11 mouse cellular contexts compared by ENCODE assay signal in the genomic region with DNA sequence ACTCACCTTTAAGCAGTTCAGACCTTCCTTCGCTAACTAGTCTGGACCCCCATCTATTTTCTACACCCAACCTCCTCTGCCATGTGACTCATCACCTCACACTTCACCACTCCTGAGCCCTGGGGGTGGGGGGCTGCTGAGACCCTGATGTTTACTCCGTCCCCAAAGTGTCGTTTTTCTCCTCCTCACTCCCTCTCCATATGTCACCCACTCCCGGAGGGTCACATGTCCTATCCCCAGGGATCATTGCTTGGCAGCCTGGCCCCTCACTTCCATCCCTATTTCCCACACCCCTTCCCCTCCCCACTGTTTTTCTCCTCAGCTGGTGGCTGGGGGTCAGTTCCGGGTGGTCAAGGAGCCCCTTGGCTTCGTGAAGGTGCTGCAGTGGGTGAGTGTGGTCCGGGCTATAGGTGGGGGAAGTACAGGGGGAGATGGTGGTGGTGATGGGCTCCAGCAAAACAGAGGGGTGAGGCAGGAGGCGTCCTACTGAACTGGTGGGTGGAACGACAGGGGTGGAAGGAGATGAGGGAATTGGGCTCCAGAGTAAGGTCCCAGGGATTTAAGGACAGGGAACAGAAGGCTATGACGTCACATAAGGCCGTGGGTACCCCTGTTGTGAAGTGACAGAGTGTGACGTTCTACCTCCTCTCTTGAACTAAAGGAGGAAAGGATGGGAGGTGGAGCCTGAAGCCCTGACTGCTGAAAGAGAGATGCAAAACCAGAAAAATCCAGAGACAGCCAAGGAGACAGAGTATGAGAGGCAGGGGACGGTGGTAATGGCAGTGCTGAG. TPM values are rescaled to one million over a fixed set of nuclear protein-coding genes. Genes with fewer than 3 reads are reported as not detected.
DNase-seq lines count a peak whose midpoint lies in the region; ATAC-seq lines count a peak whose summit lies in the region.
"Had no signal": no experiment of that assay in that cellular context is flagged by ENCODE, and none has a peak within 500 bp of the region (broad histone marks: within the 10 kb centered on the region; RNA-seq: fewer than 3 reads in every experiment).

No protein-coding gene starts in this region.

- no peaks in the 10 kb centered on the region for H3K4me1 ChIP-seq in kidney, embryonic 15.5 days
- H3K4me1 ChIP-seq in hindbrain, embryonic 11.5 days (replicated peaks; ENCODE audit: control insufficient read depth, insufficient read depth, low read length), result no peaks in the 10 kb centered on the region
- H3K4me1 ChIP-seq in neural tube, embryonic 12.5 days, result 0 out of 2 replicates have a peak, but pooled peaks cover 5% of the 10 kb centered on the region
- H3K4me1 ChIP-seq in liver, embryonic 11.5 days (replicated peaks; ENCODE audit: control insufficient read depth, insufficient read depth, low read length), result no peaks in the 10 kb centered on the region
- H3K4me1 ChIP-seq in liver, embryonic 12.5 days, result peaks cover 18% of the 10 kb centered on the region

- no peaks in the 10 kb centered on the region for H3K36me3 ChIP-seq in kidney, embryonic 15.5 days
- no peaks in the 10 kb centered on the region for H3K36me3 ChIP-seq in hindbrain, embryonic 11.5 days (ENCODE audit: control insufficient read depth, insufficient read depth, low read length)
- H3K36me3 ChIP-seq in neural tube, embryonic 12.5 days, result no peaks in the 10 kb centered on the region
- H3K36me3 ChIP-seq in liver, embryonic 11.5 days (ENCODE audit: control insufficient read depth, insufficient read depth, low read length), result no peaks in the 10 kb centered on the region
- H3K36me3 ChIP-seq in liver, embryonic 12.5 days, result no peaks in the 10 kb centered on the region
- H3K36me3 ChIP-seq: liver, embryonic 13.5 days had no signal

- DNase-seq in kidney, adult 11 months, result no peak
- peak; percentile 59 to 67 for DNase-seq in cerebellum, postnatal 14 days
- DNase-seq in hindbrain, embryonic 11.5 days (ENCODE audit: low spot score), result no peak
- no peak for DNase-seq in liver, embryonic 11.5 days (ENCODE audit: low spot score)
- no peak for DNase-seq in gastrocnemius, postnatal 10 days
- DNase-seq: liver, embryonic 13.5 days had no signal

- 20% methylated on average over 13 of the region's 13 CpGs for WGBS in kidney, embryonic 15.5 days
- WGBS in hindbrain, embryonic 11.5 days, result 23% methylated on average over 13 of the region's 13 CpGs
- WGBS in neural tube, embryonic 12.5 days, result 24% methylated on average over 13 of the region's 13 CpGs
- WGBS in liver, embryonic 11.5 days, result 18% methylated on average over 13 of the region's 13 CpGs
- 18% methylated on average over 13 of the region's 13 CpGs for WGBS in liver, embryonic 12.5 days (ENCODE audit: insufficient replicate concordance)

- H3K27ac ChIP-seq in kidney, embryonic 15.5 days, result no peak overlapping the region
- H3K27ac ChIP-seq in hindbrain, embryonic 11.5 days (ENCODE audit: low read depth, low read length), result no peak overlapping the region
- H3K27ac ChIP-seq in neural tube, embryonic 12.5 days, result no peak overlapping the region
- no peak overlapping the region for H3K27ac ChIP-seq in liver, embryonic 11.5 days (ENCODE audit: low read depth, low read length)
- H3K27ac ChIP-seq in liver, embryonic 12.5 days, result no peak overlapping the region
- H3K27ac ChIP-seq: liver, embryonic 13.5 days had no signal

- no peak overlapping the region for H3K9ac ChIP-seq in kidney, embryonic 15.5 days
- H3K9ac ChIP-seq in hindbrain, embryonic 11.5 days (ENCODE audit: low read depth, low read length), result 0 out of 2 replicates have a peak overlapping the region, but pooled peaks have one; percentile 7
- peak overlapping the region; percentile 55 for H3K9ac ChIP-seq in neural tube, embryonic 12.5 days
- H3K9ac ChIP-seq in liver, embryonic 11.5 days (ENCODE audit: low read depth, low read length), result no peak overlapping the region
- no peak overlapping the region for H3K9ac ChIP-seq in liver, embryonic 12.5 days
- H3K9ac ChIP-seq: liver, embryonic 13.5 days had no signal

- no peak overlapping the region for H3K4me3 ChIP-seq in kidney, embryonic 15.5 days (replicated peaks)
- peak overlapping the region; percentile 51 for H3K4me3 ChIP-seq in hindbrain, embryonic 11.5 days (ENCODE audit: low read depth, low read length)
- peak overlapping the region; percentile 49 for H3K4me3 ChIP-seq in neural tube, embryonic 12.5 days
- H3K4me3 ChIP-seq in liver, embryonic 11.5 days (ENCODE audit: low read depth, low read length), result no peak overlapping the region
- no peak overlapping the region for H3K4me3 ChIP-seq in liver, embryonic 12.5 days

- peaks cover 17% of the 10 kb centered on the region for H3K27me3 ChIP-seq in kidney, embryonic 15.5 days
- H3K27me3 ChIP-seq in hindbrain, embryonic 11.5 days (ENCODE audit: control insufficient read depth, insufficient read depth, low read length), result no peaks in the 10 kb centered on the region
- no peaks in the 10 kb centered on the region for H3K27me3 ChIP-seq in neural tube, embryonic 12.5 days (replicated peaks)
- H3K27me3 ChIP-seq in liver, embryonic 11.5 days (replicated peaks; ENCODE audit: control insufficient read depth, insufficient read depth, low read length), result peaks cover 11% of the 10 kb centered on the region
- peaks cover 39% of the 10 kb centered on the region for H3K27me3 ChIP-seq in liver, embryonic 12.5 days (replicated peaks)

- no peak for ATAC-seq in kidney, embryonic 15.5 days (replicated peaks; ENCODE audit: low FRiP score)
- peak; percentile 25; the same call in 1 of the 2 replicates for ATAC-seq in hindbrain, embryonic 11.5 days (ENCODE audit: low FRiP score)
- ATAC-seq in neural tube, embryonic 12.5 days (ENCODE audit: low FRiP score, low read depth), result peak; percentile 54
- ATAC-seq in liver, embryonic 11.5 days (replicated peaks; ENCODE audit: low FRiP score), result no peak
- ATAC-seq in liver, embryonic 12.5 days, result no peak

- no peaks in the 10 kb centered on the region for H3K9me3 ChIP-seq in kidney, embryonic 15.5 days (replicated peaks)
- no peaks in the 10 kb centered on the region for H3K9me3 ChIP-seq in hindbrain, embryonic 11.5 days (ENCODE audit: control insufficient read depth, low read length)
- H3K9me3 ChIP-seq in neural tube, embryonic 12.5 days, result no peaks in the 10 kb centered on the region
- no peaks in the 10 kb centered on the region for H3K9me3 ChIP-seq in liver, embryonic 11.5 days (ENCODE audit: control insufficient read depth, low read length)
- no peaks in the 10 kb centered on the region for H3K9me3 ChIP-seq in liver, embryonic 12.5 days (replicated peaks)
- H3K9me3 ChIP-seq: liver, embryonic 13.5 days; megakaryocyte, embryonic 14.5 days had no signal

- peak overlapping the region; percentile 55; the same call in 1 of the 2 replicates for H3K4me2 ChIP-seq in kidney, embryonic 15.5 days
- peak overlapping the region; percentile 45 for H3K4me2 ChIP-seq in hindbrain, embryonic 11.5 days (replicated peaks; ENCODE audit: low read depth, low read length)
- H3K4me2 ChIP-seq in neural tube, embryonic 12.5 days (replicated peaks), result peak overlapping the region; percentile 55
- no peak overlapping the region for H3K4me2 ChIP-seq in liver, embryonic 11.5 days
- H3K4me2 ChIP-seq in liver, embryonic 12.5 days, result no peak overlapping the region

RNA-seq across cellular contexts. Expression of gene Syp, which starts 1.5 kb away (rescaled TPM):
- 2.2 and 5.5 TPM in 2 replicates for polyA plus RNA-seq in kidney, embryonic 15.5 days (2015; fragmentation: Nextera tagmentation; extraction: Ambion mirVana)
- 13.9 and 14.5 TPM in 2 replicates for polyA plus RNA-seq in hindbrain, embryonic 11.5 days (2014; fragmentation: Nextera tagmentation; extraction: Ambion mirVana)
- 62.2 and 71.0 TPM in 2 replicates for polyA plus RNA-seq in neural tube, embryonic 12.5 days (2016; fragmentation: Nextera tagmentation; extraction: Ambion mirVana)
- polyA plus RNA-seq in liver, embryonic 11.5 days (2014; fragmentation: Nextera tagmentation; extraction: Ambion mirVana), result 0.69 and 0.95 TPM in 2 replicates
- total RNA-seq in gastrocnemius, postnatal 10 days (2021), result 1 to 10 TPM; 2.4 TPM
- polyA plus RNA-seq in liver, embryonic 12.5 days (2016; fragmentation: Nextera tagmentation; extraction: Ambion mirVana), result 0.41 and 0.76 TPM in 2 replicates

RNA-seq across cellular contexts. Expression of gene Prickle3, which starts 17.3 kb away (rescaled TPM):
- 10.9 and 13.2 TPM in 2 replicates for polyA plus RNA-seq in kidney, embryonic 15.5 days (2015; fragmentation: Nextera tagmentation; extraction: Ambion mirVana)
- 1.9 and 2.5 TPM in 2 replicates for polyA plus RNA-seq in hindbrain, embryonic 11.5 days (2014; fragmentation: Nextera tagmentation; extraction: Ambion mirVana)
- polyA plus RNA-seq in neural tube, embryonic 12.5 days (2016; fragmentation: Nextera tagmentation; extraction: Ambion mirVana), result 2.4 and 3.0 TPM in 2 replicates
- polyA plus RNA-seq in liver, embryonic 11.5 days (2014; fragmentation: Nextera tagmentation; extraction: Ambion mirVana), result 2.7 and 4.0 TPM in 2 replicates
- total RNA-seq in gastrocnemius, postnatal 10 days (2021), result 10 to 100 TPM in 1 of 2 experiments, 1 to 10 TPM in 1; 8.7 to 11.1 TPM
- polyA plus RNA-seq in liver, embryonic 12.5 days (2016; fragmentation: Nextera tagmentation; extraction: Ambion mirVana), result 1.3 and 1.4 TPM in 2 replicates

RNA-seq across cellular contexts. Expression of gene Plp2, which starts 31.5 kb away (rescaled TPM):
- 156 and 168 TPM in 2 replicates for polyA plus RNA-seq in kidney, embryonic 15.5 days (2015; fragmentation: Nextera tagmentation; extraction: Ambion mirVana)
- polyA plus RNA-seq in hindbrain, embryonic 11.5 days (2014; fragmentation: Nextera tagmentation; extraction: Ambion mirVana), result 45.7 and 49.3 TPM in 2 replicates
- polyA plus RNA-seq in neural tube, embryonic 12.5 days (2016; fragmentation: Nextera tagmentation; extraction: Ambion mirVana), result 31.2 and 34.6 TPM in 2 replicates
- 78.2 and 79.5 TPM in 2 replicates for polyA plus RNA-seq in liver, embryonic 11.5 days (2014; fragmentation: Nextera tagmentation; extraction: Ambion mirVana)
- total RNA-seq in gastrocnemius, postnatal 10 days (2021), result 10 to 100 TPM; 54.2 to 55.4 TPM
- polyA plus RNA-seq in liver, embryonic 12.5 days (2016; fragmentation: Nextera tagmentation; extraction: Ambion mirVana), result 36.2 and 37.6 TPM in 2 replicates

RNA-seq across cellular contexts. Expression of gene Cacna1f, which starts 32.8 kb away (rescaled TPM):
- polyA plus RNA-seq in kidney, embryonic 15.5 days (2015; fragmentation: Nextera tagmentation; extraction: Ambion mirVana), result 0.04 TPM in 1 of 2 replicates, not detected in the other
- polyA plus RNA-seq in hindbrain, embryonic 11.5 days (2014; fragmentation: Nextera tagmentation; extraction: Ambion mirVana), result 0.04 TPM in 1 of 2 replicates, not detected in the other
- 0.47 TPM in 1 of 2 replicates, not detected in the other for polyA plus RNA-seq in neural tube, embryonic 12.5 days (2016; fragmentation: Nextera tagmentation; extraction: Ambion mirVana)
- polyA plus RNA-seq in liver, embryonic 11.5 days (2014; fragmentation: Nextera tagmentation; extraction: Ambion mirVana), result 0.03 and 0.08 TPM in 2 replicates
- total RNA-seq in gastrocnemius, postnatal 10 days (2021), result not detected
- polyA plus RNA-seq in liver, embryonic 12.5 days (2016; fragmentation: Nextera tagmentation; extraction: Ambion mirVana), result 0.04 TPM in 2 replicates
- total RNA-seq: gastrocnemius, postnatal 4 days had no signal
- polyA plus RNA-seq: liver, embryonic 13.5 days had no signal

RNA-seq across cellular contexts. Expression of gene Ccdc22, which starts 34.4 kb away (rescaled TPM):
- 29.9 and 30.5 TPM in 2 replicates for polyA plus RNA-seq in kidney, embryonic 15.5 days (2015; fragmentation: Nextera tagmentation; extraction: Ambion mirVana)
- 22.4 and 25.8 TPM in 2 replicates for polyA plus RNA-seq in hindbrain, embryonic 11.5 days (2014; fragmentation: Nextera tagmentation; extraction: Ambion mirVana)
- 30.2 and 30.6 TPM in 2 replicates for polyA plus RNA-seq in neural tube, embryonic 12.5 days (2016; fragmentation: Nextera tagmentation; extraction: Ambion mirVana)
- 32.5 and 35.3 TPM in 2 replicates for polyA plus RNA-seq in liver, embryonic 11.5 days (2014; fragmentation: Nextera tagmentation; extraction: Ambion mirVana)
- total RNA-seq in gastrocnemius, postnatal 10 days (2021), result 10 to 100 TPM; 11.1 to 11.2 TPM
- polyA plus RNA-seq in liver, embryonic 12.5 days (2016; fragmentation: Nextera tagmentation; extraction: Ambion mirVana), result 26.1 and 26.2 TPM in 2 replicates

Comparison
In these comparisons a context has a peak if more than half of its experiments do, and no peak if none do; other contexts are left out.
1. ATAC-seq: peak in hindbrain, embryonic 11.5 days (single experiment) and neural tube, embryonic 12.5 days (single experiment); none in kidney, embryonic 15.5 days (single experiment), liver, embryonic 11.5 days (single experiment) and liver, embryonic 12.5 days (single experiment).
2. H3K4me2 ChIP-seq: peak in kidney, embryonic 15.5 days (single experiment), hindbrain, embryonic 11.5 days (single experiment) and neural tube, embryonic 12.5 days (single experiment); none in liver, embryonic 11.5 days (single experiment) and liver, embryonic 12.5 days (single experiment).
3. H3K4me3 ChIP-seq: peak in hindbrain, embryonic 11.5 days (single experiment) and neural tube, embryonic 12.5 days (single experiment); none in kidney, embryonic 15.5 days (single experiment), liver, embryonic 11.5 days (single experiment) and liver, embryonic 12.5 days (single experiment).
4. H3K9ac ChIP-seq: peak in hindbrain, embryonic 11.5 days (single experiment) and neural tube, embryonic 12.5 days (single experiment); none in kidney, embryonic 15.5 days (single experiment), liver, embryonic 11.5 days (single experiment) and liver, embryonic 12.5 days (single experiment).
5. DNase-seq: peak in cerebellum, postnatal 14 days (2 of 2); none in kidney, adult 11 months (single experiment), hindbrain, embryonic 11.5 days (single experiment), liver, embryonic 11.5 days (single experiment) and gastrocnemius, postnatal 10 days (single experiment).